Mouse (Mus musculus): ENCODE results near the gene Etl4. TPM values are rescaled to one million over a fixed set of nuclear protein-coding genes. Genes with fewer than 3 reads are reported as not detected.

Gene Etl4
- polyA plus RNA-seq, 1 experiment from 2014 or later = 15.3 TPM

DNA sequence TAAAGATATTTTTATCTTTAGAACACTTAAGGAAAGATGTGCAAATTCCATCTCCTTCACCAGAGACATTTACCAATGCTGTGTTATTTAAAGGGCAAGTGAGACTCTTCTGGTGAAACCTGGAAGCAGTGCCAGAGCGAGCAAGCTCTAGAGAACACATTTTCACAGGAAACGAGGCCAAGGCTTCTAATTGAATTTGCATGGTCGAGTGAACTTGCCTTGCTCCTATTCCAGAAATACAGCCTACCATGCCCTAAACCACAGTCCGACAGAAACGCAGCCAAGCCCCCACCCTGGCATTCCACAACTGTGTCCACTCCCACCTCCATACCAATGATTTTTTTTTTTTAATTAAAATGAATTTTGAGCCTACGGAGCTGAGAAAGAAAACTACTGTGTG, 510.4 kb downstream of the Etl4 start:
- 35% methylated on average over 6 of the region's 6 CpGs for WGBS
- no peaks in the 10 kb centered on the region for H3K9me3 ChIP-seq (ENCODE audit: control insufficient read depth, low read length)
- no peak overlapping the region for H3K27ac ChIP-seq (ENCODE audit: low read depth, low read length)
- no peak overlapping the region for H3K4me3 ChIP-seq (ENCODE audit: low read depth, low read length)
- 0 out of 2 replicates have a peak, but pooled peaks cover 2% of the 10 kb centered on the region for H3K4me1 ChIP-seq (ENCODE audit: control insufficient read depth, insufficient read depth, low read length)
- DNase-seq (ENCODE audit: low spot score, missing footprints) = no peak
- H3K4me2 ChIP-seq = no peak overlapping the region
- H3K36me3 ChIP-seq (ENCODE audit: control insufficient read depth, insufficient read depth, low read length) = no peaks in the 10 kb centered on the region
- no peak for ATAC-seq (ENCODE audit: low FRiP score)
- no peak overlapping the region for H3K9ac ChIP-seq (ENCODE audit: low read length)
- no peaks in the 10 kb centered on the region for H3K27me3 ChIP-seq (ENCODE audit: control insufficient read depth, insufficient read depth, low read length)

DNA sequence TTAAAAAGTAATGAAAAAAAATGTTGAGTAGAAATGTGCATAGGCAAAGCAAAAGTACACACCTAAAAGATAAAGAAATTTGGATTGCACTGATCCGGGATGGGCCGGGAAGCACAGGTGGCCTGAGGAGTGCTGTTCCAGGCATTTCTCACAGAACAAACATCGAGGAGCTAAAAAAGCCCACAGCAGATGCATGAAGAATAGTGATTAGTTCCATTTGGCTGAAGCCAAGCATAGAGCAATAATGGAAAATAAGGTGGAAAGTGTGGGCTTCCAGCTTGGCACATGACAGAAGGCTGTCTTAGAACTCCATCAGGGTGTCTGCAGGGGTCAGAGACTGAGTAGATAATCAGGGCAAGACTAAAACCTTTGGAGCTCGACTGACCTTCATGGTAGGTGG, 512.7 kb downstream of the Etl4 start:
- 57% methylated on average over 4 of the region's 4 CpGs for WGBS
- Histone ChIP-seq H3K4me2 (no peak overlapping the region), H3K27me3 (ENCODE audit: control insufficient read depth, insufficient read depth, low read length) (no peaks in the 10 kb centered on the region), H3K27ac (ENCODE audit: low read depth, low read length) (no peak overlapping the region), H3K9me3 (ENCODE audit: control insufficient read depth, low read length) (no peaks in the 10 kb centered on the region), H3K4me3 (ENCODE audit: low read depth, low read length) (no peak overlapping the region), H3K4me1 (ENCODE audit: control insufficient read depth, insufficient read depth, low read length) (0 out of 2 replicates have a peak, but pooled peaks cover under 1% of the 10 kb centered on the region), H3K36me3 (ENCODE audit: control insufficient read depth, insufficient read depth, low read length) (no peaks in the 10 kb centered on the region), H3K9ac (ENCODE audit: low read length) (no peak overlapping the region)
- no peak for DNase-seq (ENCODE audit: low spot score, missing footprints)
- no peak for ATAC-seq (ENCODE audit: low FRiP score)

DNA sequence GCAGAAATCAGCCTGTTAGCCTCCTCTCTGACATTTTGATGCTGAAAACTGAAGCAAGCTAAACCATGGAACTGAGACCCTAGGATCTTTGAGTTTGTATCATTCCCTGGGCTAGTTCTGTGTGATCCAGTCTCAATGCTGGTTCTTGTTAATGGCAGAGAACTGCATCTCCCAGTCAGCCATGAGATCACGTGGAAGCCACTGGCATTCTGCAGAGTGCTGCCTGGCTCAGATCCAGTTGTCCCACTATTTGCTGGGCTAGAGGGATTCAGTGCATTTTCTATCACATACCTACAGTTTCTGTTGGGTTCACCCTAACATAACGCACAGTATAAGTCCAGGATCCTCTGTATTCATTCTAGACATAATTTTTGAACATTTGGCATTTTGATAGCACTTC, 524.1 kb downstream of the Etl4 start:
- ATAC-seq (ENCODE audit: low FRiP score) = no peak
- no peaks in the 10 kb centered on the region for H3K27me3 ChIP-seq (ENCODE audit: control insufficient read depth, insufficient read depth, low read length)

DNA sequence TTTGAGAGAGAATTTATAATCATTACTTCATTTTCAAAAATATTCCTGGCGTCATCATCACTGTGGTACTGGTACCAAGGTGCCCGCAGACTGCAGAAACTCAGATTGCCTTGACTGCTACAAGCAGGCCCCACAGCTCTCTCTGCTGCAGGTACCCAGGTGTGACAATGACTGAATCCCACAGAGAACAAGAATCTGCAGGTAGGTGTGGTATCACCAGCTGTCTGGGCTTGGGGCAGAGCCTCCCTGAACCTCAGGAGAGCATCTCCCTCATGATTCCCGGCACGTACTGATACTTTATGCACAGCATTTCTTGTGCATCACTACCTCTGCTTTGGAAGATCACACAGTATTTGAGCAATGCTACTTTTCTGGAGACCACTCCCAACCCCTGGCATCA, 526.0 kb downstream of the Etl4 start:
- Histone ChIP-seq H3K27ac (ENCODE audit: low read depth, low read length) (no peak overlapping the region), H3K36me3 (ENCODE audit: control insufficient read depth, insufficient read depth, low read length) (no peaks in the 10 kb centered on the region), H3K4me1 (ENCODE audit: control insufficient read depth, insufficient read depth, low read length) (no peaks in the 10 kb centered on the region), H3K27me3 (ENCODE audit: control insufficient read depth, insufficient read depth, low read length) (no peaks in the 10 kb centered on the region), H3K9me3 (ENCODE audit: control insufficient read depth, low read length) (no peaks in the 10 kb centered on the region), H3K4me2 (no peak overlapping the region), H3K9ac (ENCODE audit: low read length) (no peak overlapping the region), H3K4me3 (ENCODE audit: low read depth, low read length) (no peak overlapping the region)
- WGBS = 90% methylated on average over 4 of the region's 4 CpGs
- DNase-seq (ENCODE audit: low spot score, missing footprints) (no peak), ATAC-seq (ENCODE audit: low FRiP score) (no peak)

More for the DNA sequence above, 524.1 kb downstream of the Etl4 start:
- no peak overlapping the region for H3K4me3 ChIP-seq (ENCODE audit: low read depth, low read length)
- H3K4me2 ChIP-seq = no peak overlapping the region
- no peaks in the 10 kb centered on the region for H3K9me3 ChIP-seq (ENCODE audit: control insufficient read depth, low read length)
- 84% methylated on average over 2 of the region's 2 CpGs for WGBS
- no peaks in the 10 kb centered on the region for H3K36me3 ChIP-seq (ENCODE audit: control insufficient read depth, insufficient read depth, low read length)
- H3K27ac ChIP-seq (ENCODE audit: low read depth, low read length) = no peak overlapping the region
- H3K9ac ChIP-seq (ENCODE audit: low read length) = no peak overlapping the region
- no peaks in the 10 kb centered on the region for H3K4me1 ChIP-seq (ENCODE audit: control insufficient read depth, insufficient read depth, low read length)
- DNase-seq (ENCODE audit: low spot score, missing footprints) = no peak

DNA sequence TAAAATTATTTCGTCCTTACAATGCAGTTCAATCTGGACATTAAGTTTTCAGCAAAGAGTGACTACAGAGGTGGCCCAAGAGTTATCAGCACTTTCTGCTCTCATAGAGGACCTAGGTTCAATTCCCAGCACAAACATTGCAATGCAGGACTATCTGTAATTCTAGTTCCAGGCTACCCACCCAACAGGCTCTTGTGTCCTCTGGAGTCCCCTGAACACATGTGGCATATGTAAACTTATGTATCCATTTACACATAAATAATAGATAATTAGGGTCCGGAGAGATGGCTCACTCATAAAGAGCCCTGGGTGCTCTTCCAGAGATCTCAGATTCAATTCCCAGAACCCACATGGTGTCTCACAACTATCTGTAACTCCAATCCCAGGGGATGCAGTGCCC, 533.2 kb downstream of the Etl4 start:
- Histone ChIP-seq H3K4me3 (ENCODE audit: low read depth, low read length) (no peak overlapping the region), H3K9ac (ENCODE audit: low read length) (no peak overlapping the region), H3K4me1 (ENCODE audit: control insufficient read depth, insufficient read depth, low read length) (no peaks in the 10 kb centered on the region), H3K27ac (ENCODE audit: low read depth, low read length) (no peak overlapping the region), H3K36me3 (ENCODE audit: control insufficient read depth, insufficient read depth, low read length) (no peaks in the 10 kb centered on the region), H3K27me3 (ENCODE audit: control insufficient read depth, insufficient read depth, low read length) (no peaks in the 10 kb centered on the region), H3K9me3 (ENCODE audit: control insufficient read depth, low read length) (no peaks in the 10 kb centered on the region), H3K4me2 (no peak overlapping the region)
- DNase-seq (ENCODE audit: low spot score, missing footprints) (peak; percentile 69), ATAC-seq (ENCODE audit: low FRiP score) (no peak)
- 88% methylated on average over 2 of the region's 2 CpGs for WGBS

DNA sequence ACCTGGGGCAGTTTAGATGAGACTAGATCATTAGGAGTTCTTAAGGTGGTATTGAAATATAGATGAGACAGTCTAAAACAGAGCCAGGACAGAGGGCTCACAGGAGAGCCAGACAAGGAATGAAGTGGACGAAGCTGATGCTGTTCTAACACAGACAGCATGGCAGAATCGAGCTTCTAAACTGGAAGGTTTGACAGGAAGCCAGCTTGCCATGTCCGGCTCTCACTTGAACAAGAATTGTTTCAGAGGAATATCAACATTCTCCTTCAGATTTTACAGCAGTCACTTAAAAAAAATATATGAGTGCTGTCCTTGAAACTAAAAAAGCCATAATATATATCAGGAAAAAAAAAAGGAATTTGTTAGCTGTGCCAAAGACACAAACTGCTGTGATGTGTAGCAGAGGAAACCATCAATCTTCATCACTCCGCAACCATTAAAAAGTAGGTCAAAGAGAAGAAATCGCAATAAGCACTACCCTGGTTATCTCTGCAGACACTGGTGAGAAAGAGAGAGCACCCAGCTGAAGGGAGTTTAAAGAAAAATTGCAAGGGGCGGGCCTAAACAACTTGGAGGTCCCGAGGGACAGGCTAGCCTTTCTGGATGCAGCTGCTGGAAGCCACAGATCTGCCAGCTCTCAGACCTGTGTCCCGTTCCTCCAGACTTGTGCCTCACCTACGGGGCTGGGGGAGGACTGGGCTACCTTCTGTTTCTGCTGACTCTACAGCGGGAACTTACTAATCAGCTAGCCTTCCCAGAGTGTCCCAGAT, 534.3 kb downstream of the Etl4 start:
- WGBS = 76% methylated on average over 10 of the region's 10 CpGs
- Histone ChIP-seq H3K4me1 (ENCODE audit: control insufficient read depth, insufficient read depth, low read length) (no peaks in the 10 kb centered on the region), H3K4me3 (ENCODE audit: low read depth, low read length) (no peak overlapping the region), H3K27ac (ENCODE audit: low read depth, low read length) (no peak overlapping the region), H3K4me2 (no peak overlapping the region), H3K36me3 (ENCODE audit: control insufficient read depth, insufficient read depth, low read length) (no peaks in the 10 kb centered on the region), H3K9me3 (ENCODE audit: control insufficient read depth, low read length) (no peaks in the 10 kb centered on the region), H3K9ac (ENCODE audit: low read length) (no peak overlapping the region), H3K27me3 (ENCODE audit: control insufficient read depth, insufficient read depth, low read length) (no peaks in the 10 kb centered on the region)
- ATAC-seq (ENCODE audit: low FRiP score) (no peak), DNase-seq (ENCODE audit: low spot score, missing footprints) (peak; percentile 61)

DNA sequence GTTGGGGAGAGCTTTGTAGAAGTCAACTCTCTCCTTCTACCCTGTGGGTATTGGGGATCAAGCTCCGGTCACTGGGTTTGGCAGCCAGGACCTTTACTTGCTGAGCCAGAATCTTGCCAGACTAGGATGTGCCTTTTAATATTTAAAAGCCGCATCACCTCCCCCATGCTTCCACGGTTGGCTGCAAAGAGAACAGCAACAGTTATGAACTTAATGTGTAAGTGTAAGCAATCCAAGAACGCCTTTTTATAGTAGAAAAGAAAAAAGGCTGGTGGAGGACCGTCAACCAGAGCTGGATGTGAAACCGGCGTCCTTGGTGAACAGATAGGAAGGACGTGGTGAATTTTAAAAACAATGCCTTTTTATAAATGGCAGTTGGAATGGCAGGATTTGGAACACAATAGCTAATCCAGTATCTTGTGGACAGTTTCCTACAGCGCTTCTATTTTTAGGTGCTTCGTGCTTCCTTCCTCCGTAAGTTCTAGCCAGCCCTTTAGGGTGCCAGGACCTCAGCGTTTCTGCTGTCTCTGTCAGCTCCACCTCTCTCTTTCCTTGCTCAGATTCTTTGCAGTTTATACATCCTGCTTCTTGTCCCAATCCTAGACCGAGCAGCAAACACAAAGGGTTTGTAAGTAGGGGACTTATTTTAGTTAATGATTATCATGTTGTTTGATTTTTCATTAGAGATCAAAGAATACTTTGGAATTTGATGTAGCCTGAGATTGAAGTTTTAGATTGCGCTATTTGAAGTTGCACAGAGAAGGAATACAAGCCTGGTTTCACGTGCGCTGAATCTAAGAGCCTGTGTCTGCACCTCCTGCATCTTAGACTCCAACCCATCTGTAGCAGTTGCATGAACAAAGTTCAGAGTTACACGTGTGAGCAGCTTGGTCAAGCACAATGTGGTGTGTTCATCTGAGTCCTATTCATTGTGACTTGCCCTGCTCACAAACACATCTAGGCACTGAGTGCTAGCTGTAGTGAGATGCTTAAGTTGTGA, 535.9 kb downstream of the Etl4 start:
- ATAC-seq (ENCODE audit: low FRiP score) = no peak
- no peak overlapping the region for H3K4me3 ChIP-seq (ENCODE audit: low read depth, low read length)
- H3K4me1 ChIP-seq (ENCODE audit: control insufficient read depth, insufficient read depth, low read length) = no peaks in the 10 kb centered on the region
- H3K27ac ChIP-seq (ENCODE audit: low read depth, low read length) = no peak overlapping the region
- no peaks in the 10 kb centered on the region for H3K9me3 ChIP-seq (ENCODE audit: control insufficient read depth, low read length)
- H3K9ac ChIP-seq (ENCODE audit: low read length) = no peak overlapping the region
- WGBS = 77% methylated on average over 17 of the region's 17 CpGs
- H3K36me3 ChIP-seq (ENCODE audit: control insufficient read depth, insufficient read depth, low read length) = no peaks in the 10 kb centered on the region
- no peaks in the 10 kb centered on the region for H3K27me3 ChIP-seq (ENCODE audit: control insufficient read depth, insufficient read depth, low read length)
- no peak overlapping the region for H3K4me2 ChIP-seq
- DNase-seq (ENCODE audit: low spot score, missing footprints) = peak; percentile 74

DNA sequence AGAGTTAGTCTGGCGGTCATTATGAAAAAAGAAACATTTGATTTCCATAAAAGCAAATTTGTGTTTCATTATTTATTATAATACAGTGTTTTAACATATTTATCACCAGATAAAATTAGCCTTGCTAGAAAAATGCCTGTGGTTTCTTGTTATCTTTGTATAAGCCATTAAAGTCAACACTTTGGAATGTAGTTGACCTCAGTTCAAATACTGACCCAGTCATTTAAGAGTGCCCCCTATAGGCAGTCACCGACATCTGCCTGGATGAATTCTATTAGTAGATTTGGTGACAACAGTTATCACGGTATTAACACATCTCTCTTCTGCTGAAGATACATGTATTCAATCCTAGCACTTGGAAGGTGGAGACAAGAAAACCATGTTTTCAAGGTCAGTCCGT, 536.6 kb downstream of the Etl4 start:
- WGBS = 75% methylated on average over 4 of the region's 4 CpGs
- Histone ChIP-seq H3K4me3 (ENCODE audit: low read depth, low read length) (no peak overlapping the region), H3K4me1 (ENCODE audit: control insufficient read depth, insufficient read depth, low read length) (no peaks in the 10 kb centered on the region), H3K27me3 (ENCODE audit: control insufficient read depth, insufficient read depth, low read length) (no peaks in the 10 kb centered on the region), H3K36me3 (ENCODE audit: control insufficient read depth, insufficient read depth, low read length) (no peaks in the 10 kb centered on the region), H3K9me3 (ENCODE audit: control insufficient read depth, low read length) (no peaks in the 10 kb centered on the region), H3K4me2 (no peak overlapping the region), H3K27ac (ENCODE audit: low read depth, low read length) (no peak overlapping the region), H3K9ac (ENCODE audit: low read length) (no peak overlapping the region)
- ATAC-seq (ENCODE audit: low FRiP score) (no peak), DNase-seq (ENCODE audit: low spot score, missing footprints) (no peak)

DNA sequence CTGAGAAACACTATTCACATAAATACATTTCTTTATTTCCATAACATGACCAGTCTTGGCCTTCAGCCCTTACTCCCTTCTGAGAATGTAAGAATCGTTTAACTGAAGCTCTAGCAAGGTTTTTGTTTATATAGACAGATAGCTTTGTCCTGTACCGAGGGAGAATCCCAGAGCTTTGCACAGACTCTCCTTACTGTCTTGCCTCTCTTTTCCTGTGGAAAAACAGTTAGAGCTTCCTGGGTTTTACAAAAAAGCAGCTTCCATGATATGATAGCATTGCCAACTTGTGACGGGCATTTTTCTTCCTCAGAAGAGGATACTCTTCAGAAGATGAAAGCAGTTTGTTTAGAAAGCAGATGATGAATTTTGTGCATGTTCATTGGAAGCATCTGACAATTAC, 541.4 kb downstream of the Etl4 start:
- Histone ChIP-seq H3K36me3 (ENCODE audit: control insufficient read depth, insufficient read depth, low read length) (no peaks in the 10 kb centered on the region), H3K9ac (ENCODE audit: low read length) (no peak overlapping the region), H3K27ac (ENCODE audit: low read depth, low read length) (no peak overlapping the region), H3K4me2 (no peak overlapping the region), H3K9me3 (ENCODE audit: control insufficient read depth, low read length) (no peaks in the 10 kb centered on the region), H3K4me3 (ENCODE audit: low read depth, low read length) (no peak overlapping the region), H3K4me1 (ENCODE audit: control insufficient read depth, insufficient read depth, low read length) (no peaks in the 10 kb centered on the region), H3K27me3 (ENCODE audit: control insufficient read depth, insufficient read depth, low read length) (no peaks in the 10 kb centered on the region)
- no peak for ATAC-seq (ENCODE audit: low FRiP score)
- WGBS = 65% methylated on average over 3 of the region's 3 CpGs
- DNase-seq (ENCODE audit: low spot score, missing footprints) = no peak
